Mouse (Mus musculus): ENCODE data around the gene Gm17783.

Gm17783 gene

DNA sequence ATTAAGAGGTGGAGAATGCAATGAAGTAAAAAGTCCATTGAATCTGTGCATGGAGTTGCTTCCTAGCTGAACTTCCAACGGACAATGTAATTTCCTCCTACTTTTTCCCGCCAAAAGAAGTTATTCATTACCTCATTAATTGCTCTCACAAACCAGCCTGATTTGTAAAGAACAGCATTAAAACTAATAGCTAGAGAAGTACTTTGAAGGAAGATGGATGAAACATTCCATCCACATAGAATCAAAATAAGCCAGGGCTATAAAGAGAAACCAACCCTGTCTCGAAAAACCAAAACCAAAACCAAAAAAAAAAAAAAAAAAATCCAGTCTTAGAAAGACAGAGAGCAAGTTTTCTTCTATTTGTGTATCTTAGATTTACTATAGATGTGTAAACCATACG, at the start of gene Gm17783:
Gene Gm17783 (minus strand): TSS at position 101 of the 400 bp plus-strand sequence.
- WGBS: 82% methylated on average over 4 of the region's 4 CpGs

- WGBS: 70% methylated on average over 12 of the region's 12 CpGs
These were observed 48.0 kb upstream of the Gm17783 start for GRCm38 (mm10) chr16:45579883-45580282.

DNA sequence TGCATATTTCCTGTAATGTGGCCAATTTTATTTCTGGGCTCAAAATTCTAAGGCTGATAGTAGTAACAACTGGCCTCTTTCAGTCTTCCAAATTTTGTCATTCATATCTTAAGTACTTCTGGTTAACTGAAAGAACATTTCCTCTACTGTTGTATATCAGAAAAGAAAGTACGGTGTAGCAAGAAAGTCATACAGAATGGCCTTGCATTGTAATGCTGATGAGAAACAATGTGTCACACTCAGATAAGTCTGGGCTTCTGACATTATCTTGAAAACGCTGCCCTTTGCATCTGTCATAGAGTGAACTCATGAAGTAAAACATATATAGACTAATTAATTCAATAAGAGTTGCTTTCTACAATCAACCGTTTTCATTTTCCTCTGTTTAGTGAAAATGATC, 40.5 kb upstream of the Gm17783 start:
- WGBS: 95% methylated on average over 3 of the region's 3 CpGs

- WGBS: 45% methylated on average over 3 of the region's 3 CpGs
These were observed 29.9 kb upstream of the Gm17783 start for GRCm38 (mm10) chr16:45561747-45562146.

DNA sequence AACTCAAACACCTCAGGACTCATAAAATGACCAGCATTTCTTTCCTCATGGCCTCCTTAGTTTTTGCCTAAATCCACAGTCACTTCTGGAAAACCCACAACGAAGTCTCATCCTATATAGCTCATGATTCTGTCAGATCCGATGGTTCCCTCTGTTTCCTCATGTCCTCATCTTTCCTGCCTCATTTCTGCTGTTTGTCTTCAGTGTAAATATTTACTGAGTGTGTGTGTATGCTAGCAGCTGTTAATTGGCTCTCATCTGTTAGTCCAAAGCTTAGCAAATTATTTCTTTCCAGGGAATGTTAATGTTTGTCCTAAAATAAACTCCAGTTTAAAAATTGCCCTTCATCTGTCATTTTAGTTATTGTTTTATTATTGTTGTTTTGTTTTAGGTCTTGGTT, 19.7 kb upstream of the Gm17783 start:
- 63% methylated on average over 2 of the region's 2 CpGs for WGBS

GRCm38 (mm10) chr16:45544341-45544740, 12.5 kb upstream of the Gm17783 start:
- 81% methylated on average over 3 of the region's 3 CpGs for WGBS

- WGBS: 79% methylated on average over 1 of the region's 1 CpGs
These were observed 6.5 kb upstream of the Gm17783 start for GRCm38 (mm10) chr16:45538342-45538741.

- WGBS: 94% methylated on average over 5 of the region's 5 CpGs
These were observed 3.2 kb upstream of the Gm17783 start, which contains the start of gene Slc9c1 for GRCm38 (mm10) chr16:45535009-45535408. Slc9c1 (plus strand) TSS chr16:45535309.

- WGBS: 86% methylated on average over 5 of the region's 5 CpGs
These were observed 6.3 kb downstream of the Gm17783 start for GRCm38 (mm10) chr16:45525551-45525950.

DNA sequence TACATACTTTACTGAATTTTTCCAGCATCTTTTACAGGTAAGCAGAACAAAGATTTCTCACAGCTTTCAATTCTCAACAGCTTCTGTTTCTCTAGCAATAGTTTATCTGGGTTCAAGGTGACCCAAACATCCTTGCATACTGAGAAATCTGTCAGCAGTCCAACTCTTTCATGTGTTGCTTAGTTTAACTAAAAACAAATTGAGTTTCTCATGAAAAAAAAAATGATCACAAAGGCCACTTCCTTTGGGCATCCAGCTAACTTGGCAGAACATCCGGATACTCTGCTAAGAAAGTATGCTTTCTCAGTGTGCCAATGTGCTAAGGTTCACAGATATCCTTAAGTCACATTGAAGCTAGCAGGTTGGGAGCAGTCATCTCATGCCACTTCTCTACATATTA, 36.5 kb downstream of the Gm17783 start:
- WGBS: 65% methylated on average over 1 of the region's 1 CpGs

GRCm38 (mm10) chr16:45492927-45493326, 38.9 kb downstream of the Gm17783 start, which contains the start of gene Gm609:
Gm609 (minus strand) TSS chr16:45492969.
- 76% methylated on average over 5 of the region's 5 CpGs for WGBS

DNA sequence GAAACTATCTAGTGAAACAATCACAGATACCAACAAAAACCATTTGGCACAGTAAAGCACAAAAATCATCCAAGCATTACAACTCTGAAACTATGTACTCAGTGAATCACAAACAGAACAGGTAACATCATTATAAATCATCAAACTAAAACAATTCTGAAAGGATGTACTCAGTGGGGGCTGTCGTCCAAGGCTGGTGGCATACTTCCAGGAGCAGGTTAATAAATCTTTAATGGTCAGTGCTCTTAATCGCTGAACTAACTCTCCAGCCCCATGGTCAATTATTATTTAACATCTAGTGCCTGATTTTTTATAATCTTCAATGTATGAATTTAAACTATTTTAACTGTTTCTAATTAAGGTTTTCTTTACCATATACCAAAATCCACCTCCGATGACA, 60.0 kb downstream of the Gm17783 start:
- WGBS: 70% methylated on average over 3 of the region's 3 CpGs

Data from cerebral cortex, adult 2 months (tissue).